Mouse (Mus musculus): Measurements from ENCODE around the gene Smdt1. TPM values are rescaled to one million over a fixed set of nuclear protein-coding genes. Genes with fewer than 3 reads are reported as not detected.
A peak's percentile ranks its signal among the peaks of the same experiment; 100 is the strongest.
"Not testable (repeated sequence)": the region's sequence is repeated elsewhere in the genome, so short reads cannot be mapped to it uniquely, and the experiment has no call there.

Smdt1 gene
- total RNA-seq, 2 experiments from 2014 or later, result 176 to 206 TPM

- DNase-seq, result no peak
These were observed 4.9 kb downstream of the Smdt1 start for GRCm38 (mm10) chr15:82343368-82344287.

- no peak for DNase-seq
These were observed 6.2 kb downstream of the Smdt1 start for GRCm38 (mm10) chr15:82344971-82345370.

- DNase-seq, result peak; percentile 98
These were observed 7.2 kb downstream of the Smdt1 start for GRCm38 (mm10) chr15:82345820-82346470.

- DNase-seq, result no peak
These were observed 8.0 kb downstream of the Smdt1 start for GRCm38 (mm10) chr15:82346580-82347302.

GRCm38 (mm10) chr15:82347303-82347676 lies 8.5 kb downstream of the Smdt1 start:
- DNase-seq, result no peak

GRCm38 (mm10) chr15:82347852-82348251 lies 9.1 kb downstream of the Smdt1 start:
- no peak for DNase-seq

GRCm38 (mm10) chr15:82348258-82348998 lies 9.7 kb downstream of the Smdt1 start:
- no peak for DNase-seq

GRCm38 (mm10) chr15:82348999-82349341 lies 10.2 kb downstream of the Smdt1 start:
- no peak for DNase-seq

- no peak for DNase-seq
These were observed 11.6 kb downstream of the Smdt1 start for GRCm38 (mm10) chr15:82350349-82350748.

GRCm38 (mm10) chr15:82351480-82351879 lies 12.7 kb downstream of the Smdt1 start:
- no peak for DNase-seq

- DNase-seq, result no peak
These were observed 14.5 kb downstream of the Smdt1 start for GRCm38 (mm10) chr15:82353078-82353744.

GRCm38 (mm10) chr15:82353745-82354113 lies 15.0 kb downstream of the Smdt1 start:
- DNase-seq, result no peak

GRCm38 (mm10) chr15:82354126-82354945 lies 15.6 kb downstream of the Smdt1 start, which contains the start of gene Ndufa6:
Ndufa6 (minus strand) TSS chr15:82354322.
- DNase-seq, result peak; percentile 98

- DNase-seq, result no peak
These were observed 19.9 kb downstream of the Smdt1 start for GRCm38 (mm10) chr15:82358431-82359260.

GRCm38 (mm10) chr15:82361459-82362018 lies 22.8 kb downstream of the Smdt1 start:
- DNase-seq, result peak; percentile 39

GRCm38 (mm10) chr15:82362234-82362633 lies 23.5 kb downstream of the Smdt1 start:
- peak; percentile 32 for DNase-seq

- peak; percentile 2 for DNase-seq
These were observed 25.0 kb downstream of the Smdt1 start for GRCm38 (mm10) chr15:82363801-82364200.

- not testable (repeated sequence) for DNase-seq
These were observed 25.8 kb downstream of the Smdt1 start for GRCm38 (mm10) chr15:82364561-82364960.

GRCm38 (mm10) chr15:82368146-82368545 lies 29.4 kb downstream of the Smdt1 start:
- DNase-seq, result no peak

- no peak for DNase-seq
These were observed 30.1 kb downstream of the Smdt1 start for GRCm38 (mm10) chr15:82368851-82369250.
